Mouse (Mus musculus): ENCODE measurements around the gene Gm21897. TPM values are rescaled to one million over a fixed set of nuclear protein-coding genes. Genes with fewer than 3 reads are reported as not detected.

Gene Gm21897
- polyA plus RNA-seq, 1 experiment from 2014 or later, result not detected

DNA sequence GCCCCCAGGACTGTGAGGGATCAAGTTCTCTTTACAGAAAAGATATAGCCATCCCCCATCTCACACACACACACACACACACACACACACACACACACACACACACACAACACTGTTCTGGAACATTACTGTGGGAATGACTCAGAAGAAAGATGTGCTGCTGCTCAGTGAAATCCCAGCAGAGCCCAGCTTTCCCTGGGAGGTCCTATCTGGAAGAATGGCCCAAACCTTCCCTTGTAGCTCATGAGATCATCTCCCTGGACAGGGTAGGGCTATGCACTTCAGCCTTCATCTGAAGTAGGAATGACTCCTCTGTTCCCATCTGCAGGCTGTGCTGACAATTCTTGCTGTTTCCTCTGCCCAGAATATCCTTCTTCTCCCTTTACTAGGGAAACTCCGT lies 38.1 kb downstream of the Gm21897 start:
- 78% methylated on average over 1 of the region's 1 CpGs for WGBS
- H3K4me1 ChIP-seq, result no peaks in the 10 kb centered on the region
- no peak for DNase-seq (ENCODE audit: low spot score)
- no peak overlapping the region for H3K27ac ChIP-seq (replicated peaks)
- no peaks in the 10 kb centered on the region for H3K36me3 ChIP-seq (replicated peaks)
- no peak overlapping the region for H3K4me3 ChIP-seq
- no peaks in the 10 kb centered on the region for H3K27me3 ChIP-seq (replicated peaks; ENCODE audit: low read depth, poor library complexity, severe bottlenecking)
- no peaks in the 10 kb centered on the region for H3K9me3 ChIP-seq

GRCm38 (mm10) chr16:15357766-15358165 lies 40.5 kb downstream of the Gm21897 start:
- no peaks in the 10 kb centered on the region for H3K27me3 ChIP-seq (replicated peaks; ENCODE audit: low read depth, poor library complexity, severe bottlenecking)
- H3K36me3 ChIP-seq (replicated peaks), result no peaks in the 10 kb centered on the region
- H3K9me3 ChIP-seq, result no peaks in the 10 kb centered on the region
- H3K27ac ChIP-seq (replicated peaks), result no peak overlapping the region
- no peaks in the 10 kb centered on the region for H3K4me1 ChIP-seq
- no peak for DNase-seq (ENCODE audit: low spot score)
- H3K4me3 ChIP-seq, result no peak overlapping the region

DNA sequence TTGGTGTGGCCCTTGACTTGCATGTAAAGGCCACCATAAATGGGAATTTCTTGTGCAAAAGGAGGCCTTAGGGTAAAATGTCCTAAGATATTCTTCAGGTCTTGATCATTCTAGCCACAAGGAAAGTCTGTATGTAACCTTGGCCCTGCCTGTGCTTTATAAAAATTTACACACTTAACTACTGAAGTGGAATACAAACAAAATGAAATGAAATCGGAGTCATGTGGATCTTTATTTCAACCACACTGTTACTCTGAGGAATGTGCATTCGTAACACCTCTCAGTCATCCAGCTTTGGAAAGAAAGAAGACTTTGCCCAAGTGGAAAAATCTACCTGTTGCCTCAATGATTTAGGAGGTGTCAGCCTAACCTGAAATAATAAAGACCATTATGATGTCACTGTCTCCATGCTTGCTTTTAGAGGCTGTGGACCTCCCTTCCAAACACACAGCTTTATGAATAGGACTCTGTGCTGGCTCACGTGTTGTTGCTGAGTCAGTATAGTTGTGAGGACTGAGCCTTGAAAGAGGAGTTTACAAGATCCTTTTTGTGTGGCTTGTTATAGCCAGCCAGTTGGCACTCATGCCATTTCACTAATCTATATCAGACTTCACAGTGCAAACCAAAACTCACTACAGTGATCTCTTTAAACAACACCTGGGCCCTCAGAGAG lies 42.0 kb downstream of the Gm21897 start:
- WGBS, result 81% methylated on average over 3 of the region's 3 CpGs
- H3K4me3 ChIP-seq, result no peak overlapping the region
- DNase-seq (ENCODE audit: low spot score), result no peak
- no peaks in the 10 kb centered on the region for H3K27me3 ChIP-seq (replicated peaks; ENCODE audit: low read depth, poor library complexity, severe bottlenecking)
- no peaks in the 10 kb centered on the region for H3K9me3 ChIP-seq
- no peaks in the 10 kb centered on the region for H3K4me1 ChIP-seq
- H3K27ac ChIP-seq (replicated peaks), result no peak overlapping the region
- no peaks in the 10 kb centered on the region for H3K36me3 ChIP-seq (replicated peaks)

GRCm38 (mm10) chr16:15360825-15361224 lies 43.6 kb downstream of the Gm21897 start:
- DNase-seq (ENCODE audit: low spot score), result no peak
- no peak overlapping the region for H3K4me3 ChIP-seq

More at GRCm38 (mm10) chr16:15360825-15361224, 43.6 kb downstream of the Gm21897 start:
- Histone ChIP-seq H3K36me3 (replicated peaks) (no peaks in the 10 kb centered on the region), H3K27me3 (replicated peaks; ENCODE audit: low read depth, poor library complexity, severe bottlenecking) (no peaks in the 10 kb centered on the region), H3K27ac (replicated peaks) (no peak overlapping the region), H3K9me3 (no peaks in the 10 kb centered on the region), H3K4me1 (no peaks in the 10 kb centered on the region)
